Mouse (Mus musculus): ENCODE measurements around the gene Ubac1.

Ubac1 gene

DNA sequence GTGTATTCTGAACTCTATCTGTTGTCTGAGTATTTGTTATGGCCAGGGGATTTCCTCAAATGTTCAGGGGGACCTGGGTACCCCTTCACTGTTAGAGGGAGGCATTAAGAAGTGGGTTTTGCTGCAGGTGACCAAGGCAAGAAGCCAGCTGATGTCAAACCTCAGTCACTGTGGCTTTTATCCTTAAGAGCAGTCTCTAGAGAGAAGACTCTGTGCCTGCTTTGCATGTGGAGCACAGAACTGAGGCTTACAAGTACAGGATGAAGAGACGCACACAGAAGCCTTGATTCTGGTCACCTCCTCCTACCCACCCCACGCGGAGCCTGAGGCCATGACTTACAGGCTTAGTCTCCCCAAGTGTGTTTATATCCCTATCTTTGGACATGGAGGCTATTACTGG lies 72.3 kb downstream of the Ubac1 start:
- no peak for DNase-seq
